Mouse (Mus musculus): ENCODE data around the gene Colgalt2.

The Colgalt2 gene

DNA sequence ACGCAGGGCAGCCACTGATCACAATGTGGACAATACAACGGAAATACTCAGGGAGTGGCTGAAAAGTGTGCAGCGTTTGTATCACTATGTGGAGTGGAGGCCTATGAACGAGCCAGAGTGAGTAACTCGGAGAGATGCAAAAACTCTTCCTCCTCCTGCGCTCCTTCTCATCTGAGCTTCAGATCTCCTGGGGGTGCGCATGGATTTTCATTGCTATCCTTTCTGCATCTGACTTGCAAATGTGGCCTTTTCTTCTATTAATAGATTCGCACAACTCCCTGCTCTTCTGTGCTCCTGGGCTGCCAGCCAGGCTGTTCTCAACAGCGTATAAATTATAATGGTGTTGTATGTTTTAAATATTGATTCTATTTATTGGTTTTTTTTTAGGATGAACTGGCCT, 68.8 kb downstream of the Colgalt2 start:
- H3K36me3 ChIP-seq (ENCODE audit: insufficient read depth, low read length) = no peaks in the 10 kb centered on the region
- no peak overlapping the region for H3K4me3 ChIP-seq (replicated peaks; ENCODE audit: low read length)
- no peaks in the 10 kb centered on the region for H3K27me3 ChIP-seq (ENCODE audit: insufficient read depth, low read length)
- H3K9me3 ChIP-seq (ENCODE audit: low read length) = no peaks in the 10 kb centered on the region
- TF ChIP-seq NANOG (IDR thresholded peaks at IDR 0.05; ENCODE audit: borderline replicate concordance, low read length) (no peak), CTCF (conservative IDR thresholded peaks at IDR 0.05; ENCODE audit: low read length) (no peak), POU5F1 (IDR thresholded peaks at IDR 0.05; ENCODE audit: borderline replicate concordance, low read length) (no peak)
- no peaks in the 10 kb centered on the region for H3K4me1 ChIP-seq (replicated peaks; ENCODE audit: low read depth, low read length)

DNA sequence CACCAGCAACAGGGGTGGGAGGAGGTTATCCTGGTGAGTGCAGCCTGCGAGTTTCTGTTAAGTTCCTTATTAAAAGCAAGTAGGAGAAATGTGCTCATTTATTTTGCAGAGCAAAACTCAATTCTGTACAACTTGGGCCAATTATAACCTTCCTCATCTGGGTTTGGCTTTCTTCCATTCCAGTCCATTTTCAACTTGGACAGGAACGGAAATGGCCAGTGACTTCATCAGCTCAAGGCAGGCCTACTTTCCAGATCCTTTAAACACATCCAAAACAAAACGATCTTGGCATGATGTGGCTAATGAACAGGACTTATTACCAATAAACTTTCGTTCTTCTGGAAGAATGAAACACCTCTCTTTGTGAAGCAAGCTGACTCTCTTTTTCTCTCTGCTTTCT, 76.5 kb downstream of the Colgalt2 start:
- Histone ChIP-seq H3K27me3 (ENCODE audit: insufficient read depth, low read length) (no peaks in the 10 kb centered on the region), H3K4me3 (replicated peaks; ENCODE audit: low read length) (no peak overlapping the region), H3K4me1 (replicated peaks; ENCODE audit: low read depth, low read length) (no peaks in the 10 kb centered on the region)

DNA sequence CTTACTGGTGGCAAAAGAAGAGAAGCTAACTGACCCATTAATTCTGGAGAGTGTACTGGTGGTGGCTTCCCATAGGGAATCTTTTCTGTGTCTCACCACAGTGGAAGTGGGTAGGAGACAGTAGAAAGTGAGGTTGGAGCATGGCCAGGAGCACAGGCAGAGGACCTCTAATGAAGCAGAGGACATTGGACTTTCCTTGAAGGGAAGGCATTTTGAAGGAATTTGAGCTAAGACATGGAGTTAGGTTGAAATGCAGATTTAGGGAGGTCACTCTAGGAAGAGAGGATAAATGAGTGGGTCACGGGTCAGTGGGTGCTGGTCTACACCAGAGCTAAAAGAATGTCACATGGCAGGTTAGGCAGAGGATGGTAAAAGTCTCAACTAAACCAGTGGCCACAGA, 91.2 kb downstream of the Colgalt2 start:
- no peak for TF ChIP-seq POU5F1 (IDR thresholded peaks at IDR 0.05; ENCODE audit: borderline replicate concordance, low read length)
- no peak for TF ChIP-seq CTCF (conservative IDR thresholded peaks at IDR 0.05; ENCODE audit: low read length)
- TF ChIP-seq NANOG (IDR thresholded peaks at IDR 0.05; ENCODE audit: borderline replicate concordance, low read length) = no peak
- Histone ChIP-seq H3K27me3 (ENCODE audit: insufficient read depth, low read length) (no peaks in the 10 kb centered on the region), H3K4me3 (replicated peaks; ENCODE audit: low read length) (no peak overlapping the region), H3K36me3 (ENCODE audit: insufficient read depth, low read length) (no peaks in the 10 kb centered on the region), H3K9me3 (ENCODE audit: low read length) (peaks cover 7% of the 10 kb centered on the region; the same call in 1 of the 2 replicates), H3K4me1 (replicated peaks; ENCODE audit: low read depth, low read length) (no peaks in the 10 kb centered on the region)

More for the DNA sequence above, 76.5 kb downstream of the Colgalt2 start:
- Histone ChIP-seq H3K9me3 (ENCODE audit: low read length) (no peaks in the 10 kb centered on the region), H3K36me3 (ENCODE audit: insufficient read depth, low read length) (no peaks in the 10 kb centered on the region)
- no peak for TF ChIP-seq CTCF (conservative IDR thresholded peaks at IDR 0.05; ENCODE audit: low read length)
- TF ChIP-seq NANOG (IDR thresholded peaks at IDR 0.05; ENCODE audit: borderline replicate concordance, low read length) = no peak
- no peak for TF ChIP-seq POU5F1 (IDR thresholded peaks at IDR 0.05; ENCODE audit: borderline replicate concordance, low read length)

DNA sequence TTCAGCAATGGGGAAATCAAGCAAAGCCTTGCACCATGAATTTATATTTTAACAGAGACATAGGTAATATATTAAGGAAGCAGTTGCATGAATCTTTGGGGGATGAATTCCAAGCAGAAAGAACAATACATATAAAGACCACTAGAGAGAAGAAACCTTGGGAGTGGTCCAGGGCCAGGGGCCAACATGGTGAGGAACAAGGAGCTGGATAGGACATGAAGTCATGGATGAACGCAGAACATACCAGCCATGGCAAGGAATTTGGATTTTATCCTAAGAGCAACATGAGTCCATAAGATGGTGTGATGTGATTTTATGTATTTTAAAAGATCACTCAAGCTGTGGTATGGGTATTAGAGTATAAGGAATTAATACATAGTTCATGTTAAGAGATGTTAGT, 92.6 kb downstream of the Colgalt2 start:
- no peaks in the 10 kb centered on the region for H3K4me1 ChIP-seq (replicated peaks; ENCODE audit: low read depth, low read length)
- H3K36me3 ChIP-seq (ENCODE audit: insufficient read depth, low read length) = no peaks in the 10 kb centered on the region
- TF ChIP-seq CTCF (conservative IDR thresholded peaks at IDR 0.05; ENCODE audit: low read length) = no peak
- TF ChIP-seq NANOG (IDR thresholded peaks at IDR 0.05; ENCODE audit: borderline replicate concordance, low read length) = no peak
- TF ChIP-seq POU5F1 (IDR thresholded peaks at IDR 0.05; ENCODE audit: borderline replicate concordance, low read length) = no peak
- H3K9me3 ChIP-seq (ENCODE audit: low read length) = peaks cover 7% of the 10 kb centered on the region; the same call in 1 of the 2 replicates
- no peak overlapping the region for H3K4me3 ChIP-seq (replicated peaks; ENCODE audit: low read length)
- no peaks in the 10 kb centered on the region for H3K27me3 ChIP-seq (ENCODE audit: insufficient read depth, low read length)

DNA sequence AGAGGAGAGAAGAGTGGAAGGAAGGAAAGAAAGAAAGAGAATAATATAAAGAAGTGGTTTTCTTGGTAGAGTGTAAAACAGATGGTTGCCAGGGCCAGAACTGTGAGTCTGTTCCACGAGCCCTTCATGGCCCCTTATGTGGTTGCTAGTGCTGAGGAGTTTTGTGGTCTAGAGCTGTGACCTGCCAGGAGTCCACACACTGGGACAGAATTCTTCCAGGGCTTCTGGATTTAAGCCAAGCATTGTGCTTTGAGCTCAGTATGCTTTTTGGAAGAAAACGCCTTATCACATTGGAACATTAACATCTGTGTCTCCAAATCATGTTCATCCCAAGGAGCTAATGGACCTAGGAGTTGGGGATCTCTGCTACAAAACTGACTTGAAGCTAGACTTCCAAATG, 97.2 kb downstream of the Colgalt2 start:
- no peaks in the 10 kb centered on the region for H3K27me3 ChIP-seq (ENCODE audit: insufficient read depth, low read length)
- TF ChIP-seq CTCF (conservative IDR thresholded peaks at IDR 0.05; ENCODE audit: low read length) (no peak), POU5F1 (IDR thresholded peaks at IDR 0.05; ENCODE audit: borderline replicate concordance, low read length) (no peak), NANOG (IDR thresholded peaks at IDR 0.05; ENCODE audit: borderline replicate concordance, low read length) (no peak)
- H3K9me3 ChIP-seq (ENCODE audit: low read length) = peaks cover 7% of the 10 kb centered on the region; the same call in 1 of the 2 replicates
- H3K4me3 ChIP-seq (replicated peaks; ENCODE audit: low read length) = no peak overlapping the region
- H3K36me3 ChIP-seq (ENCODE audit: insufficient read depth, low read length) = no peaks in the 10 kb centered on the region
- no peaks in the 10 kb centered on the region for H3K4me1 ChIP-seq (replicated peaks; ENCODE audit: low read depth, low read length)

DNA sequence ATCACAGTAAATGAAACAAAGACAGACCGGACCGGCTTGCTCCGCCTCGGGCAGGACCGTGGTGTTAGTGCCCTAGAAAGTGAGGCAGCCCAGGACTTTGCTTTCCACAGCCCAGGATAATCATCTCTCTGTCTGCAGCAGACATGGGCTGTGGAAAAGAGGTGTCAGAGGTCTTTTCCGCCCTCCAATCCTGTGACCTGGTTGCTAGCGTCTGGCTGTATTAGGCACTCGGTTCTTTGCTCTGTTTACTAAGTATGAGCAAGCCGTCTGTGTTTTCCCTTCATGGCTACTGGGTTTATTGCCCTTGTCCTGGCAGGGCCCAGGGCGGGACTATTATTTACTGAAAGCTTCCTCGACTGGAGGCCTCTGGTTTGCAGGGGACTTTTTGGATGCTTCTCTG, 98.0 kb downstream of the Colgalt2 start:
- Histone ChIP-seq H3K27me3 (ENCODE audit: insufficient read depth, low read length) (no peaks in the 10 kb centered on the region), H3K4me1 (replicated peaks; ENCODE audit: low read depth, low read length) (no peaks in the 10 kb centered on the region), H3K36me3 (ENCODE audit: insufficient read depth, low read length) (no peaks in the 10 kb centered on the region), H3K9me3 (ENCODE audit: low read length) (peaks cover 7% of the 10 kb centered on the region; the same call in 1 of the 2 replicates), H3K4me3 (replicated peaks; ENCODE audit: low read length) (peak overlapping the region; percentile 26; the same call in 1 of the 2 replicates)
- TF ChIP-seq CTCF (conservative IDR thresholded peaks at IDR 0.05; ENCODE audit: low read length) (no peak), POU5F1 (IDR thresholded peaks at IDR 0.05; ENCODE audit: borderline replicate concordance, low read length) (no peak), NANOG (IDR thresholded peaks at IDR 0.05; ENCODE audit: borderline replicate concordance, low read length) (no peak)

DNA sequence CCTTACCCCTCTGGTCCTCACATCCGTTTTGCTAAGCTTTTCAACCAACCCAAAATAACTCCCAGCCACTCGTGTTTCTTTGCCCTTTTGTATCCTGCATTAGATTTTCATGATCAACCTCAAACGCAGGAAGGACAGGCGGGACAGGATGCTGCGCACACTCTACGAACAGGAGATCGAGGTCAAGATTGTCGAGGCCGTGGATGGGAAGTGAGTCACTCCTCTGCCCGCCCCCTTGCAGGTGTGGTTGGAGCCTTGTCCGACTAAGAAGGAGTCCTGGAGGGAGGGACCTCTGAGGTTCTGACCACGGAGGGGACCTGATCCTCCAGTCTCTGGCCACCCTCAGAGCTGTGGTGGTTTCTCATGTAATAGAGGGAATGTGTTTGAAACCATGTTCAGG, 100.2 kb downstream of the Colgalt2 start:
- H3K27me3 ChIP-seq (ENCODE audit: insufficient read depth, low read length) = no peaks in the 10 kb centered on the region
- no peaks in the 10 kb centered on the region for H3K36me3 ChIP-seq (ENCODE audit: insufficient read depth, low read length)
- no peaks in the 10 kb centered on the region for H3K9me3 ChIP-seq (ENCODE audit: low read length)
- TF ChIP-seq NANOG (IDR thresholded peaks at IDR 0.05; ENCODE audit: borderline replicate concordance, low read length) = no peak
- no peak for TF ChIP-seq CTCF (conservative IDR thresholded peaks at IDR 0.05; ENCODE audit: low read length)
- no peak for TF ChIP-seq POU5F1 (IDR thresholded peaks at IDR 0.05; ENCODE audit: borderline replicate concordance, low read length)
- no peaks in the 10 kb centered on the region for H3K4me1 ChIP-seq (replicated peaks; ENCODE audit: low read depth, low read length)
- H3K4me3 ChIP-seq (replicated peaks; ENCODE audit: low read length) = no peak overlapping the region

DNA sequence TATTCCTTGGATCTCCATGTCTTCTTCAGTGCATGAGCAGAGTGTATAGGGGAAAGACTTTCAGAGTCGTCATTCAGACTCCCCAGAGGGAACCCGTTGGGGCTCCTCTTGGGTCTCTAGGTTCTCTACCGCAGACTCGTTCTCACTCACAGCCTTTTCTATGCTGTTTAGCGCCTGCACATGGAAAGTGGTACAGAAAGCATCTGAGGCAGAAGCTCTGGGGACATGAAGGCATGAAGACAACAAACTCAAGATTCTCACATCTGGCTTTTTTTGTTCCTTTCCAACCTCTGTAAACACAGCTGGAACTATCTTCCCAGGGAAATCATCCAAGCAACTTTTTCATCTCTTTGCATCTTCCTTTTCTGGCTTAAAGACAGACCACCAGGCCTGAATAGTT, 106.5 kb downstream of the Colgalt2 start:
- H3K27me3 ChIP-seq (ENCODE audit: insufficient read depth, low read length) = no peaks in the 10 kb centered on the region
- no peak overlapping the region for H3K4me3 ChIP-seq (replicated peaks; ENCODE audit: low read length)
- no peaks in the 10 kb centered on the region for H3K4me1 ChIP-seq (replicated peaks; ENCODE audit: low read depth, low read length)

DNA sequence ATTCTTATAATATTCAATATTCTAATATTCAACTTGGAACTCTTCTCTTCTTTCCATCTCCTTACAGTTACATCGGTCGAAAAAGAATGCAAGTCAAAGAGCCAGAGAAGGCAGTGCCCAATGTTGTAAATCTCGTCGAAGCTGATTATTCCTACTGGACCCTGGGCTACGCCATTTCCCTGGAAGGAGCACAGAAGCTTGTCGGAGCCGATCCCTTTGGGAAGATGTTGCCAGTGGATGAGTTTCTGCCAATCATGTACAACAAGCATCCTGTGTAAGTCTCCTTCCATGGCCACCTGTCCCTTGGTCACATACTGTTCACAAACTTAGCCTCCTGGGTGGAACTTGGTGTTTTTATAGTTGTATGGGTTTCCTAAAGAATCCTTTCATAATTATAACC, 107.1 kb downstream of the Colgalt2 start:
- H3K36me3 ChIP-seq (ENCODE audit: insufficient read depth, low read length) = no peaks in the 10 kb centered on the region
- TF ChIP-seq POU5F1 (IDR thresholded peaks at IDR 0.05; ENCODE audit: borderline replicate concordance, low read length) (no peak), NANOG (IDR thresholded peaks at IDR 0.05; ENCODE audit: borderline replicate concordance, low read length) (no peak), CTCF (conservative IDR thresholded peaks at IDR 0.05; ENCODE audit: low read length) (no peak)
- H3K4me1 ChIP-seq (replicated peaks; ENCODE audit: low read depth, low read length) = no peaks in the 10 kb centered on the region
- H3K4me3 ChIP-seq (replicated peaks; ENCODE audit: low read length) = no peak overlapping the region
- no peaks in the 10 kb centered on the region for H3K9me3 ChIP-seq (ENCODE audit: low read length)
- 0 out of 2 replicates have a peak, but pooled peaks cover 2% of the 10 kb centered on the region for H3K27me3 ChIP-seq (ENCODE audit: insufficient read depth, low read length)

More for the DNA sequence above, 106.5 kb downstream of the Colgalt2 start:
- Histone ChIP-seq H3K9me3 (ENCODE audit: low read length) (no peaks in the 10 kb centered on the region), H3K36me3 (ENCODE audit: insufficient read depth, low read length) (no peaks in the 10 kb centered on the region)
- TF ChIP-seq NANOG (IDR thresholded peaks at IDR 0.05; ENCODE audit: borderline replicate concordance, low read length) (no peak), POU5F1 (IDR thresholded peaks at IDR 0.05; ENCODE audit: borderline replicate concordance, low read length) (no peak), CTCF (conservative IDR thresholded peaks at IDR 0.05; ENCODE audit: low read length) (no peak)

Data from E14TG2a.4 (cell line).